Mouse (Mus musculus) neutrophil, adult 5-6 weeks (primary cell): Measurements from ENCODE around the gene Babam2. TPM values are rescaled to one million over a fixed set of nuclear protein-coding genes. Genes with fewer than 3 reads are reported as not detected.

Source experiments
- ATAC-seq: fragments of 151-379, 151-347 bp; 2 replicates; pipeline ENCODE4 v1.8.0; 2017; ENCODE audit warnings: mild to moderate bottlenecking, moderate TSS enrichment; ENCODE audit not compliant: insufficient number of reproducible peaks, poor library complexity, low FRiP score, severe bottlenecking; ENCODE audit errors: extremely low read depth
- total RNA-seq: library from RNA; stranded (forward); fragments of 200-1000 nt; gene quantifications from 2 replicates; pipeline ENCODE4 v1.2.3, GENCODE M21; 2017

Babam2 gene
- total RNA-seq, 1 experiment from 2014 or later = 51.3 TPM

GRCm38 (mm10) chr5:31997189-31997954 is 299.9 kb downstream of the Babam2 start:
- no peak for ATAC-seq

GRCm38 (mm10) chr5:31998806-31999205 is 301.3 kb downstream of the Babam2 start:
- no peak for ATAC-seq

- ATAC-seq = no peak
Measured at GRCm38 (mm10) chr5:32000076-32000475, 302.6 kb downstream of the Babam2 start.

GRCm38 (mm10) chr5:32001266-32001665 is 303.8 kb downstream of the Babam2 start:
- no peak for ATAC-seq

- ATAC-seq = no peak
Measured at GRCm38 (mm10) chr5:32001771-32002170, 304.3 kb downstream of the Babam2 start.

GRCm38 (mm10) chr5:32008401-32008800 is 310.9 kb downstream of the Babam2 start:
- no peak for ATAC-seq

- no peak for ATAC-seq
Measured at GRCm38 (mm10) chr5:32010056-32010455, 312.6 kb downstream of the Babam2 start.

- no peak for ATAC-seq
Measured at GRCm38 (mm10) chr5:32013053-32013452, 315.6 kb downstream of the Babam2 start.

- no peak for ATAC-seq
Measured at GRCm38 (mm10) chr5:32014786-32015185, 317.3 kb downstream of the Babam2 start.

GRCm38 (mm10) chr5:32015949-32016478 is 318.5 kb downstream of the Babam2 start:
- ATAC-seq = no peak

GRCm38 (mm10) chr5:32017686-32018085 is 320.2 kb downstream of the Babam2 start:
- no peak for ATAC-seq

GRCm38 (mm10) chr5:32018276-32018675 is 320.8 kb downstream of the Babam2 start:
- no peak for ATAC-seq

GRCm38 (mm10) chr5:32029834-32030433 is 332.4 kb downstream of the Babam2 start:
- ATAC-seq = no peak

GRCm38 (mm10) chr5:32033185-32033584 is 335.7 kb downstream of the Babam2 start:
- no peak for ATAC-seq

- no peak for ATAC-seq
Measured at GRCm38 (mm10) chr5:32033621-32034020, 336.1 kb downstream of the Babam2 start.

- no peak for ATAC-seq
Measured at GRCm38 (mm10) chr5:32034475-32035054, 337.1 kb downstream of the Babam2 start.

- ATAC-seq = no peak
Measured at GRCm38 (mm10) chr5:32035721-32036320, 338.3 kb downstream of the Babam2 start.

GRCm38 (mm10) chr5:32036896-32037295 is 339.4 kb downstream of the Babam2 start:
- no peak for ATAC-seq

GRCm38 (mm10) chr5:32037546-32037945 is 340.1 kb downstream of the Babam2 start:
- no peak for ATAC-seq

GRCm38 (mm10) chr5:32038994-32039393 is 341.5 kb downstream of the Babam2 start:
- no peak for ATAC-seq
